Mouse (Mus musculus) midbrain, embryonic 12.5 days (tissue): ENCODE results near the gene Ace3. TPM values are rescaled to one million over a fixed set of nuclear protein-coding genes. Genes with fewer than 3 reads are reported as not detected.

Source experiments
- ATAC-seq: fragments of 200-750 bp; cut with Nextera tagmentation; 2 replicates; pipeline ENCODE4 v1.8.0; 2017; ENCODE audit warnings: low read depth, moderate TSS enrichment, moderate library complexity; ENCODE audit not compliant: low FRiP score
- H3K27ac ChIP-seq: fragments of 300-500 bp; sonication (generic); replicated peaks from 2 replicates; pipeline ENCODE4 v1.5.1; 2016; ENCODE audit warnings: mild to moderate bottlenecking
- H3K27me3 ChIP-seq: fragments of 300-500 bp; sonication (generic); 2 replicates; pipeline ENCODE4 v1.6.1; 2016; ENCODE audit warnings: mild to moderate bottlenecking
- H3K36me3 ChIP-seq: fragments of 300-500 bp; sonication (generic); 2 replicates; pipeline ENCODE4 v1.6.1; 2016
- H3K4me1 ChIP-seq: fragments of 300-500 bp; sonication (generic); 2 replicates; pipeline ENCODE4 v1.6.1; 2016
- H3K4me2 ChIP-seq: fragments of 300-500 bp; sonication (generic); replicated peaks from 2 replicates; pipeline ENCODE4 v1.6.1; 2016; ENCODE audit warnings: mild to moderate bottlenecking, moderate library complexity
- H3K4me3 ChIP-seq: fragments of 300-500 bp; sonication (generic); 2 replicates; pipeline ENCODE4 v1.5.1; 2016; ENCODE audit warnings: mild to moderate bottlenecking
- H3K9ac ChIP-seq: fragments of 300-500 bp; sonication (generic); replicated peaks from 2 replicates; pipeline ENCODE4 v1.6.1; 2016; ENCODE audit warnings: mild to moderate bottlenecking, moderate library complexity
- H3K9me3 ChIP-seq: fragments of 300-500 bp; sonication (generic); 2 replicates; pipeline ENCODE4 v1.6.1; 2016; ENCODE audit warnings: mild to moderate bottlenecking
- WGBS: fragments of 180-500 bp; shearing (Covaris S2); methylation state at CpG from one replicate; pipeline ENCODE4 v1.1.7; 2016; 5-methylcytosine and 5-hydroxymethylcytosine counted together
- polyA plus RNA-seq: library from polyadenylated mRNA; unstranded; fragments of >200 nt; fragmentation: Nextera tagmentation; extraction: Ambion mirVana; gene quantifications from 2 replicates; pipeline ENCODE4 v1.2.1, GENCODE M21; 2016

The Ace3 gene
- polyA plus RNA-seq, 1 experiment from 2014 or later: not detected

GRCm38 (mm10) chr11:105987446-105987845 lies 7.0 kb upstream of the Ace3 start:
- no peak overlapping the region for H3K9ac ChIP-seq
- H3K9me3 ChIP-seq: no peaks in the 10 kb centered on the region
- H3K27me3 ChIP-seq: no peaks in the 10 kb centered on the region
- no peak overlapping the region for H3K27ac ChIP-seq
- H3K36me3 ChIP-seq: no peaks in the 10 kb centered on the region
- no peaks in the 10 kb centered on the region for H3K4me1 ChIP-seq
- no peak overlapping the region for H3K4me3 ChIP-seq
- 82% methylated on average over 6 of the region's 6 CpGs for WGBS
- H3K4me2 ChIP-seq: no peak overlapping the region
- no peak for ATAC-seq

DNA sequence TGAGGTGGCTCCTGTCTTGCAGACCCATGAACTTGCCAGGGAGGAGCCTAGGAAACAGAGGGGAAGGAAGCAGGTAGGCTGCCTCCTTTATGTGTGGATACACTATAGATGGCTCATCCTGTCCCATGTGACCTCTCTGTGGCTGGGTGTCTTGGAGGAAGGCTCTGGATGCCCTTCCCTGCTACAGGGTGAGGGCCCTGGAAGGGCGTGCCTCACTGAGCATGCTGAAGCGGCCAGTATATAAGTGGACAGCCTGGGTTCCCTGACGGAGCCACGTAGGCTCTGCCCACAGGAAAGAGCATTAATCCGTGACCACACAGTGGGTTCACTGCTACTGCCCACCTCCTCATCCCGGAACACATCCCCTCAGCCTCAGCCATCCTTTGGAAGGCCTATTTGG lies 5.0 kb upstream of the Ace3 start:
- no peak overlapping the region for H3K9ac ChIP-seq
- H3K27me3 ChIP-seq: no peaks in the 10 kb centered on the region
- no peak overlapping the region for H3K27ac ChIP-seq
- no peaks in the 10 kb centered on the region for H3K9me3 ChIP-seq
- ATAC-seq: no peak
- H3K4me2 ChIP-seq: no peak overlapping the region
- H3K36me3 ChIP-seq: no peaks in the 10 kb centered on the region
- 83% methylated on average over 6 of the region's 6 CpGs for WGBS
- H3K4me3 ChIP-seq: no peak overlapping the region
- no peaks in the 10 kb centered on the region for H3K4me1 ChIP-seq

DNA sequence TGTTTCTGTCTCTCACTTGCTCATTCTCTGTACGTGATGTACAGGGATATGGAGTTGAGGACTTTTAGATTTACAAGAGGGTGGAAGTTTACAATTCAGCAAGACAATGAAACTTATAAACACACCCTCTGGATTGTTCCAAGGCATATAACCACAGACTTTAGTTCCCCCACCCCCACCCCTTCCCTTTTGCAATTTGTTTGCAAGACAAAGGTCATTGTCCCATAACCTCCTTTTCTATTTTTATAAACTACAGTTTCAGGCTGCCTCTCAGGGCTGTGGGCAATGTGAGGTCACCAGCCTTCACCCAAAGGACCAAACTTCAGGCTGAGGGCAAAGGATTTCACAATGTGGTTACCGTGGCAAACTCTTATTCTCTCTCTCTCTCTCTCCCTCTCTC lies 4.2 kb upstream of the Ace3 start:
- no peaks in the 10 kb centered on the region for H3K27me3 ChIP-seq
- no peak overlapping the region for H3K4me3 ChIP-seq
- H3K4me2 ChIP-seq: no peak overlapping the region
- 54% methylated on average over 2 of the region's 2 CpGs for WGBS
- H3K9ac ChIP-seq: no peak overlapping the region
- no peak for ATAC-seq
- H3K4me1 ChIP-seq: no peaks in the 10 kb centered on the region
- no peaks in the 10 kb centered on the region for H3K9me3 ChIP-seq
- no peaks in the 10 kb centered on the region for H3K36me3 ChIP-seq
- no peak overlapping the region for H3K27ac ChIP-seq

DNA sequence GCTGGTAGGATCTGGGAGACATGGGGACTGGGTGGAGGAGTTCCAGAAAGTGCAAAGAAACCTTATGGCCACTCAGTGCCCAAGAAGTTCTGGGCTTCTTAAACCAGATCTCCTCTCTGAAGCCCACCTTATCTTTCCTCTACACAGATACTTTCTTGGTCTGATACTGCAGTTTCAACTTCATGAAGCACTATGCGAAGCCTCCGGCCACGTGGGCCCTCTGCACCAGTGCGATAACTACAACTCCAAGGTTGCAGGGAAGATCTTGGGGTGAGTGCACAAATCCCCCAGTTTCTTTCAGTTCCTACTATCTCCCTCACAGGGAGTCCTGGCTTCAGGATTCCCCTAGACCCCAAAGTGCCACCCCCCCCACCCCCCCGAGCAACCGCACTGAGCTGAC lies 5.6 kb downstream of the Ace3 start:
- Histone ChIP-seq H3K36me3 (no peaks in the 10 kb centered on the region), H3K4me1 (no peaks in the 10 kb centered on the region), H3K4me3 (no peak overlapping the region), H3K9ac (no peak overlapping the region), H3K27me3 (no peaks in the 10 kb centered on the region; the same call in 1 of the 2 replicates), H3K4me2 (no peak overlapping the region), H3K9me3 (no peaks in the 10 kb centered on the region), H3K27ac (no peak overlapping the region)
- WGBS: 95% methylated on average over 6 of the region's 6 CpGs
- no peak for ATAC-seq

- H3K36me3 ChIP-seq: no peaks in the 10 kb centered on the region
- H3K4me2 ChIP-seq: no peak overlapping the region
- 54% methylated on average over 4 of the region's 4 CpGs for WGBS
- no peaks in the 10 kb centered on the region for H3K4me1 ChIP-seq
- no peaks in the 10 kb centered on the region for H3K9me3 ChIP-seq
- no peaks in the 10 kb centered on the region; the same call in 1 of the 2 replicates for H3K27me3 ChIP-seq
- ATAC-seq: no peak
- H3K9ac ChIP-seq: no peak overlapping the region
- H3K4me3 ChIP-seq: no peak overlapping the region
- H3K27ac ChIP-seq: no peak overlapping the region
Observed at GRCm38 (mm10) chr11:106001718-106002117, 7.2 kb downstream of the Ace3 start.

- 69% methylated on average over 1 of the region's 1 CpGs for WGBS
- H3K4me1 ChIP-seq: peaks cover 4% of the 10 kb centered on the region; the same call in 1 of the 2 replicates
- peaks cover 24% of the 10 kb centered on the region for H3K27me3 ChIP-seq
- no peaks in the 10 kb centered on the region for H3K36me3 ChIP-seq
- no peak overlapping the region for H3K27ac ChIP-seq
- H3K4me2 ChIP-seq: no peak overlapping the region
- H3K9ac ChIP-seq: no peak overlapping the region
- ATAC-seq: no peak
- H3K9me3 ChIP-seq: no peaks in the 10 kb centered on the region
- no peak overlapping the region for H3K4me3 ChIP-seq
Observed at GRCm38 (mm10) chr11:106004576-106004975, 10.1 kb downstream of the Ace3 start.

DNA sequence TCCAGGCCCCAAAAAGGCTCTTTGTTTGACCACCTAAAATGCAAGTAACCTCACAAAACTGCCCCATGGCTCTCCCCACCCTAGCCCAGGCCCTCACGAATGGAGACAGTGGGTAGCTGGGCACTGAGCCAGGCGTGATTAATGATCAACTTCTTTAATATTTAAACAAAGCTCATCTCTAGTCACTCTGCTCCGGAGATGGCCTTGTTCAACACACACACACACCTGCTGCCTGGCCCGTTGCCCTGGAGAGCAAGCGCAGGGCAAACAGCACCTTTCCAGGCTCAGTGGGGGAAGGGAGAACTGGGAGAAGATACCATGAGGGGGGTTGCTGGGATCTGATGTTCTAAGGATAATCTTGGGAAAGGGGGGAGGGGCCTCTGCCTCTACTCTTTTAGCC lies 11.5 kb downstream of the Ace3 start:
- WGBS: 51% methylated on average over 5 of the region's 5 CpGs
- H3K4me2 ChIP-seq: no peak overlapping the region
- no peaks in the 10 kb centered on the region for H3K36me3 ChIP-seq
- H3K9me3 ChIP-seq: no peaks in the 10 kb centered on the region
- no peak for ATAC-seq
- H3K27ac ChIP-seq: no peak overlapping the region
- H3K9ac ChIP-seq: no peak overlapping the region
- H3K4me1 ChIP-seq: peaks cover 4% of the 10 kb centered on the region; the same call in 1 of the 2 replicates
- peaks cover 32% of the 10 kb centered on the region for H3K27me3 ChIP-seq
- H3K4me3 ChIP-seq: no peak overlapping the region

DNA sequence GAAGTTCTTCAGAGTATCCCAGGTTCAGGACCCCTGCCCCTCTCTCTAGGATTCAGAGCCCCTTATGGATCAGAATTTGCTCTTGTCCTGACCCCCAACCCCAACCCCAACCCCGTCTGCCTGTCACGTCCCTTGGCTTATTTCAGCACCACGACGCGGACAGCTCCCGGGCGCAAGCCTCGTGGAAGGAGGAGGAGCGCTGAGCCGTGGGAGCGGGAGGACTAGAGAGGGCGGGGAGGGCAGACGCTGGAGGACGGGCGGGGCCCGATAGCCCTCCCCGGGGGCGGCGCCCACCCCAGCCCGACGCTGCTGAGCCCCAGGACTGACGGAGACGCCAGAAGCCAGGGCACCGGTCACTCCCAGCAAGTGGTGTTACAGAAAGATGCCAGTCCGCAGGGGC lies 13.3 kb downstream of the Ace3 start, which contains the start of gene Kcnh6:
TSS of gene Kcnh6 (plus strand) at position 304 of the 400 bp plus-strand sequence.
- H3K27me3 ChIP-seq: peaks cover 32% of the 10 kb centered on the region
- peaks cover 4% of the 10 kb centered on the region; the same call in 1 of the 2 replicates for H3K4me1 ChIP-seq
- no peaks in the 10 kb centered on the region for H3K9me3 ChIP-seq
- no peaks in the 10 kb centered on the region for H3K36me3 ChIP-seq
- no peak within 1 kb of the TSS for H3K9ac ChIP-seq
- ATAC-seq: no peak
- peak within 1 kb of the TSS; percentile 19 for H3K4me3 ChIP-seq
- peak within 1 kb of the TSS; percentile 39 for H3K4me2 ChIP-seq
- WGBS: 1% methylated on average over 25 of the region's 25 CpGs
- H3K27ac ChIP-seq: no peak within 1 kb of the TSS

DNA sequence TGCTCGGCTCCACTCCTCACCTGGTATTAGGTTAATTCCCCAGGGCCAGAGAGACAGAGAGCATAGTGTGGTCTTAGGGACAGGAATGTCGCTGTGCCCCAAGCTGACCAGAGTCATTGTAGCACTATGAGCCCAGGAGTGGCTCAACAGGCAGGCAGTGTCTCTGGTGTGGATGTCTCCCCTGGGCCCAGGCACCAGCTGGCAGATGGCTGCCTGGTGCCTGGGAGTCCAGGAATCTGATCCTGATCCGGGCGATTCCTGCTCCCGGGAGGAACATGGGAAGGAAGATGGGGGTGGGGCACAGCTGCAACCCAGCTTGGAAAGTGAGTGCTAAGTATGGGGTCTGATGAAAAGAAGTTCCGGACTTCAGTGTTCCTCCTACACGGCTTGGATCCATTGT lies 18.2 kb downstream of the Ace3 start:
- peaks cover 4% of the 10 kb centered on the region; the same call in 1 of the 2 replicates for H3K4me1 ChIP-seq
- H3K9ac ChIP-seq: no peak overlapping the region
- no peak overlapping the region for H3K27ac ChIP-seq
- H3K27me3 ChIP-seq: peaks cover 27% of the 10 kb centered on the region
- H3K36me3 ChIP-seq: no peaks in the 10 kb centered on the region
- no peaks in the 10 kb centered on the region for H3K9me3 ChIP-seq
- ATAC-seq: no peak
- 59% methylated on average over 7 of the region's 7 CpGs for WGBS
- no peak overlapping the region for H3K4me2 ChIP-seq
- no peak overlapping the region for H3K4me3 ChIP-seq

DNA sequence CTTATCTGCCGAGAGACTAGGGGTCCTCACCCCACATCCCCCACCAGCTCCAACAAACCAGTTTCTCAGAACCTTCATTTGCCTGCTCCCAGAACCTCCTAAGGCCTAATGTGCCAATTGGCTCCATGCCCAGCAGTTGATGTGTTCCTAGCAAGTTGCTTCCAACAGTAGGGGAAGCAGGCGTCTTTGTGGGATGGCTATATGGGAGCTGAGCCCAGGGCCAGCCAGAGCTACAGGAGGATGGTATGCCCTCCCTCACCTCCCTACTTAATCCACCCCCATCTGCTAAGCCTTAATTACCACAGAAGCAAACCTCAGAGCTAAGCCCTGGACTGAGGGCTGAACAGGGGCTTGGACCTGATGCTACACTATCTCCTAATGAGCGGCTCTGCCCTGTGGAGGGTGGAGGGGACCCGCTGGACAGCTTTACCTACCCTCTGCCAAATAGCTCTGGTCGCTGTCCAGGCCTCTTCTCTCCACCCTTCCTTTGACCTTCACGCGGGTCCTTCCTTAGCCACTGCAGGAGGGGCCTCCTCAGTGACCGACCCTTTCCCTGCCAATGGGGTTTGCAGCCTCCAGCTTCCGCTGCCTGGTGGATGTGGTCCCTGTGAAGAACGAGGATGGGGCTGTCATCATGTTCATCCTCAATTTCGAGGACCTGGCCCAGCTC lies 19.2 kb downstream of the Ace3 start:
- 74% methylated on average over 11 of the region's 11 CpGs for WGBS

DNA sequence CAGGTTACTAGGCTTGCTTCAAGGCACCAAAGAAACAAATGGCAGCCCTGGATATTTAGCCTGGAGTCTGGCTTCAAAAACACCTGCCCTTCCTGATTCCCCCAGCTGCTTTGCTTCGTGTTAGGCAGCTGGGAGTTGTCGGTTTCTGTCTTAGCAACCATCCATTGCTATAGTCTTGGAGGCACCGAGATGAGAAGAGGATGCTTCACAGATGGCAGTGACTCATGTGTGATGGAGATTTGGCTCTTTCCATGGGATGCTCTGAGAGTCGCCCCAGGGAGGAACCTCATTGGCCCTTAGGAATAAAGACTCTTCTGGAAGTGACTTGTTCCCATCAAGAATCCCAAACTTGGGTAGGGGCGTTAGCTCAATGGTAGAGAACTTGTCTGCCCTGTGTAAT lies 22.0 kb downstream of the Ace3 start:
- no peak for ATAC-seq
- H3K4me3 ChIP-seq: no peak overlapping the region
- WGBS: 83% methylated on average over 5 of the region's 5 CpGs
- H3K9me3 ChIP-seq: no peaks in the 10 kb centered on the region
- H3K27me3 ChIP-seq: peaks cover 22% of the 10 kb centered on the region
- H3K4me1 ChIP-seq: peaks cover 10% of the 10 kb centered on the region
- no peaks in the 10 kb centered on the region for H3K36me3 ChIP-seq
- no peak overlapping the region for H3K9ac ChIP-seq
- H3K4me2 ChIP-seq: no peak overlapping the region
- H3K27ac ChIP-seq: no peak overlapping the region

More for the DNA sequence above, 19.2 kb downstream of the Ace3 start:
- H3K4me1 ChIP-seq: no peaks in the 10 kb centered on the region
- ATAC-seq: no peak
- H3K9me3 ChIP-seq: no peaks in the 10 kb centered on the region
- peaks cover 19% of the 10 kb centered on the region for H3K27me3 ChIP-seq
- H3K27ac ChIP-seq: no peak overlapping the region
- no peaks in the 10 kb centered on the region for H3K36me3 ChIP-seq
- H3K9ac ChIP-seq: no peak overlapping the region
- no peak overlapping the region for H3K4me3 ChIP-seq
- H3K4me2 ChIP-seq: no peak overlapping the region

- WGBS: 1% methylated on average over 50 of the region's 50 CpGs
- H3K9me3 ChIP-seq: no peaks in the 10 kb centered on the region
- peak; percentile 56; the same call in 1 of the 2 replicates for ATAC-seq
- peaks cover 10% of the 10 kb centered on the region for H3K4me1 ChIP-seq
- 0 out of 2 replicates have a peak overlapping the region, but pooled peaks have one; percentile 6 for H3K27ac ChIP-seq
- no peaks in the 10 kb centered on the region for H3K36me3 ChIP-seq
- peak overlapping the region; percentile 49 for H3K9ac ChIP-seq
- H3K4me3 ChIP-seq: peak overlapping the region; percentile 43
- peaks cover 37% of the 10 kb centered on the region for H3K27me3 ChIP-seq
- H3K4me2 ChIP-seq: peak overlapping the region; percentile 80
Observed at GRCm38 (mm10) chr11:106020051-106020763, 25.7 kb downstream of the Ace3 start.
